Mouse (Mus musculus) embryonic facial prominence, embryonic 15.5 days (tissue): Measurements from ENCODE around the gene Nes. TPM values are rescaled to one million over a fixed set of nuclear protein-coding genes. Genes with fewer than 3 reads are reported as not detected.

Source experiments
- ATAC-seq: fragments of 200-750 bp; cut with Nextera tagmentation; 2 replicates; pipeline ENCODE4 v1.8.0; 2017; ENCODE audit warnings: low read depth, moderate TSS enrichment; ENCODE audit not compliant: insufficient number of reproducible peaks, low FRiP score, low TSS enrichment
- H3K27ac ChIP-seq: fragments of 300-500 bp; sonication (generic); replicated peaks from 2 replicates; pipeline ENCODE4 v1.5.1; 2015; ENCODE audit warnings: mild to moderate bottlenecking, inconsistent platforms
- H3K27me3 ChIP-seq: fragments of 300-500 bp; sonication (generic); 2 replicates; pipeline ENCODE4 v1.6.1; 2015; ENCODE audit warnings: inconsistent platforms
- H3K36me3 ChIP-seq: fragments of 300-500 bp; sonication (generic); 2 replicates; pipeline ENCODE4 v1.6.1; 2015; ENCODE audit warnings: mild to moderate bottlenecking, inconsistent platforms
- H3K4me1 ChIP-seq: fragments of 300-500 bp; sonication (generic); 2 replicates; pipeline ENCODE4 v1.6.1; 2015; ENCODE audit warnings: inconsistent platforms
- H3K4me2 ChIP-seq: fragments of 300-500 bp; sonication (generic); replicated peaks from 2 replicates; pipeline ENCODE4 v1.6.1; 2015; ENCODE audit warnings: mild to moderate bottlenecking, inconsistent platforms
- H3K4me3 ChIP-seq: fragments of 300-500 bp; sonication (generic); replicated peaks from 2 replicates; pipeline ENCODE4 v1.5.1; 2015; ENCODE audit warnings: mild to moderate bottlenecking, inconsistent platforms
- H3K9ac ChIP-seq: fragments of 300-500 bp; sonication (generic); 2 replicates; pipeline ENCODE4 v1.6.1; 2015; ENCODE audit warnings: inconsistent platforms
- H3K9me3 ChIP-seq: fragments of 300-500 bp; sonication (generic); replicated peaks from 2 replicates; pipeline ENCODE4 v1.6.1; 2016; ENCODE audit warnings: inconsistent platforms
- WGBS: fragments of 180-500 bp; shearing (Covaris S2); methylation state at CpG from one replicate; pipeline ENCODE4 v1.1.7; 2015; 5-methylcytosine and 5-hydroxymethylcytosine counted together
- polyA plus RNA-seq: library from polyadenylated mRNA; unstranded; fragments of >200 nt; fragmentation: Nextera tagmentation; extraction: Ambion mirVana; gene quantifications from 2 replicates; pipeline ENCODE4 v1.2.1, GENCODE M21; 2015

The Nes gene
- polyA plus RNA-seq, 1 experiment from 2014 or later, result 41.9 TPM

GRCm38 (mm10) chr3:88026823-88027222 lies 55.9 kb downstream of the Nes start:
- 49% methylated on average over 7 of the region's 7 CpGs for WGBS
- H3K9ac ChIP-seq, result no peak overlapping the region

GRCm38 (mm10) chr3:88027434-88028186 lies 56.7 kb downstream of the Nes start, which contains the start of gene Hapln2:
Gene Hapln2 (minus strand): TSS chr3:88027583.
- no peaks in the 10 kb centered on the region for H3K36me3 ChIP-seq
- no peak within 1 kb of the TSS for H3K9ac ChIP-seq
- H3K27ac ChIP-seq, result no peak within 1 kb of the TSS
- H3K9me3 ChIP-seq, result no peaks in the 10 kb centered on the region
- no peak for ATAC-seq
- WGBS, result 43% methylated on average over 5 of the region's 5 CpGs
- H3K4me3 ChIP-seq, result no peak within 1 kb of the TSS
- peaks cover 72% of the 10 kb centered on the region for H3K27me3 ChIP-seq
- no peak within 1 kb of the TSS for H3K4me2 ChIP-seq
- H3K4me1 ChIP-seq, result peaks cover 17% of the 10 kb centered on the region

More at GRCm38 (mm10) chr3:88026823-88027222, 55.9 kb downstream of the Nes start:
- H3K4me1 ChIP-seq, result peaks cover 22% of the 10 kb centered on the region
- H3K27me3 ChIP-seq, result peaks cover 75% of the 10 kb centered on the region
- H3K4me2 ChIP-seq, result no peak overlapping the region
- no peak overlapping the region for H3K4me3 ChIP-seq
- H3K27ac ChIP-seq, result no peak overlapping the region
- no peak for ATAC-seq
- H3K9me3 ChIP-seq, result no peaks in the 10 kb centered on the region
- H3K36me3 ChIP-seq, result no peaks in the 10 kb centered on the region

Other genes starting within 250 kb of the Nes start
- gene Lrrc71, start 222.5 kb upstream of the Nes start, polyA plus RNA-seq, result 3.3 and 5.4 TPM in 2 replicates
- gene Ntrk1, start 175.9 kb upstream of the Nes start, polyA plus RNA-seq, result 4.2 and 4.9 TPM in 2 replicates
- 0.47 and 0.68 TPM in 2 replicates for gene Insrr, start 174.1 kb upstream of the Nes start, polyA plus RNA-seq
- 24.4 and 27.4 TPM in 2 replicates for gene Pear1, start 146.8 kb upstream of the Nes start, polyA plus RNA-seq
- gene Sh2d2a, start 124.3 kb upstream of the Nes start, polyA plus RNA-seq, result 0.07 and 0.12 TPM in 2 replicates
- gene Prcc, start 85.5 kb upstream of the Nes start, polyA plus RNA-seq, result 16.4 and 16.5 TPM in 2 replicates
- gene Hdgf, start 64.8 kb upstream of the Nes start, polyA plus RNA-seq, result 240 and 246 TPM in 2 replicates
- 75.4 and 78.9 TPM in 2 replicates for gene Mrpl24, start 51.6 kb upstream of the Nes start, polyA plus RNA-seq
- 54.5 and 56.2 TPM in 2 replicates for gene Isg20l2, start 40.8 kb upstream of the Nes start, polyA plus RNA-seq
- 19.8 and 22.4 TPM in 2 replicates for gene Rrnad1, start 40.4 kb upstream of the Nes start, polyA plus RNA-seq
- gene Crabp2, start 22.4 kb upstream of the Nes start, polyA plus RNA-seq, result 200 and 206 TPM in 2 replicates
- gene Bcan, start 29.2 kb downstream of the Nes start, polyA plus RNA-seq, result 0.38 and 0.61 TPM in 2 replicates
- 0.31 and 0.35 TPM in 2 replicates for gene Hapln2, start 56.5 kb downstream of the Nes start, polyA plus RNA-seq
- gene Gpatch4, start 72.0 kb downstream of the Nes start, polyA plus RNA-seq, result 28.5 and 35.8 TPM in 2 replicates
- 196 and 197 TPM in 2 replicates for gene Naxe, start 87.4 kb downstream of the Nes start, polyA plus RNA-seq
- 0.35 and 0.52 TPM in 2 replicates for gene Ttc24, start 107.2 kb downstream of the Nes start, polyA plus RNA-seq
- gene Iqgap3, start 110.9 kb downstream of the Nes start, polyA plus RNA-seq, result 15.9 and 16.8 TPM in 2 replicates
- gene Mef2d, start 171.3 kb downstream of the Nes start, polyA plus RNA-seq, result 31.0 and 31.1 TPM in 2 replicates